Mouse (Mus musculus) megakaryocyte, embryonic 14.5 days (primary cell): Measurements from ENCODE around the gene Olfr68. TPM values are rescaled to one million over a fixed set of nuclear protein-coding genes. Genes with fewer than 3 reads are reported as not detected.
A peak's percentile ranks its signal among the peaks of the same experiment; 100 is the strongest.
"Not testable (repeated sequence)": the region's sequence is repeated elsewhere in the genome, so short reads cannot be mapped to it uniquely, and the experiment has no call there.

Source experiments
- H3K27me3 ChIP-seq: replicated peaks from 2 replicates; pipeline ENCODE3; 2012; ENCODE audit warnings: inconsistent platforms
- H3K36me3 ChIP-seq: replicated peaks from 2 replicates; pipeline ENCODE3; 2012; ENCODE audit warnings: low read length, inconsistent platforms, mixed read lengths
- H3K4me1 ChIP-seq: 2 replicates; pipeline ENCODE4 v1.6.1; 2012; ENCODE audit warnings: inconsistent platforms
- H3K4me3 ChIP-seq: replicated peaks from 2 replicates; pipeline ENCODE3; 2012; ENCODE audit warnings: moderate library complexity, mild to moderate bottlenecking, inconsistent platforms
- H3K9me3 ChIP-seq: 2 replicates; pipeline ENCODE4 v1.6.1; 2012; ENCODE audit warnings: inconsistent platforms
- FLI1 ChIP-seq: IDR thresholded peaks from 2 replicates; pipeline ENCODE4 v1.6.1; 2012; ENCODE audit warnings: low read length, inconsistent platforms, mixed read lengths
- GATA1 ChIP-seq: IDR thresholded peaks from 3 replicates; pipeline ENCODE4 v1.6.1; 2012; ENCODE audit warnings: mixed read lengths, low read length, inconsistent platforms, borderline replicate concordance
- polyA plus RNA-seq: library from polyadenylated mRNA; stranded (reverse); fragments of >175 nt; gene quantifications from 2 replicates; pipeline ENCODE4 v1.2.3, GENCODE M21; 2012; ENCODE audit warnings: low replicate concordance; ENCODE audit not compliant: insufficient read depth

Gene Olfr68
- polyA plus RNA-seq, 1 experiment, result not detected

- TF ChIP-seq GATA1 (no peak), FLI1 (no peak)
- Histone ChIP-seq H3K4me1 (peaks cover 45% of the 10 kb centered on the region), H3K9me3 (no peaks in the 10 kb centered on the region), H3K36me3 (no peaks in the 10 kb centered on the region), H3K27me3 (no peaks in the 10 kb centered on the region), H3K4me3 (no peak overlapping the region)
Measured at GRCm38 (mm10) chr7:103811223-103811845, 31.8 kb upstream of the Olfr68 start.

GRCm38 (mm10) chr7:103810746-103811145 lies 31.2 kb upstream of the Olfr68 start:
- no peaks in the 10 kb centered on the region for H3K9me3 ChIP-seq
- no peak for TF ChIP-seq FLI1
- no peak for TF ChIP-seq GATA1
- peaks cover 45% of the 10 kb centered on the region for H3K4me1 ChIP-seq
- H3K36me3 ChIP-seq, result no peaks in the 10 kb centered on the region
- H3K27me3 ChIP-seq, result no peaks in the 10 kb centered on the region
- H3K4me3 ChIP-seq, result no peak overlapping the region

- peaks cover 45% of the 10 kb centered on the region for H3K4me1 ChIP-seq
- no peak overlapping the region for H3K4me3 ChIP-seq
Measured at GRCm38 (mm10) chr7:103810296-103810695, 30.8 kb upstream of the Olfr68 start.

GRCm38 (mm10) chr7:103809801-103810155 lies 30.3 kb upstream of the Olfr68 start:
- Histone ChIP-seq H3K27me3 (no peaks in the 10 kb centered on the region), H3K36me3 (no peaks in the 10 kb centered on the region), H3K4me1 (peaks cover 41% of the 10 kb centered on the region), H3K4me3 (peak overlapping the region; percentile 40), H3K9me3 (no peaks in the 10 kb centered on the region)
- TF ChIP-seq GATA1 (no peak), FLI1 (no peak)

More at GRCm38 (mm10) chr7:103810296-103810695, 30.8 kb upstream of the Olfr68 start:
- no peaks in the 10 kb centered on the region for H3K36me3 ChIP-seq
- no peaks in the 10 kb centered on the region for H3K9me3 ChIP-seq
- no peaks in the 10 kb centered on the region for H3K27me3 ChIP-seq
- TF ChIP-seq GATA1, result no peak
- TF ChIP-seq FLI1, result no peak

GRCm38 (mm10) chr7:103808971-103809800 lies 29.7 kb upstream of the Olfr68 start:
- Histone ChIP-seq H3K4me3 (no peak overlapping the region), H3K9me3 (no peaks in the 10 kb centered on the region), H3K4me1 (peaks cover 41% of the 10 kb centered on the region), H3K27me3 (no peaks in the 10 kb centered on the region), H3K36me3 (no peaks in the 10 kb centered on the region)
- TF ChIP-seq GATA1, result no peak
- no peak for TF ChIP-seq FLI1

GRCm38 (mm10) chr7:103808120-103808519 lies 28.6 kb upstream of the Olfr68 start:
- H3K27me3 ChIP-seq, H3K4me3 ChIP-seq: not testable (repeated sequence)
- peaks cover 37% of the 10 kb centered on the region for H3K4me1 ChIP-seq

GRCm38 (mm10) chr7:103806856-103807255 lies 27.4 kb upstream of the Olfr68 start:
- Histone ChIP-seq H3K9me3 (no peaks in the 10 kb centered on the region), H3K27me3 (no peaks in the 10 kb centered on the region), H3K36me3 (no peaks in the 10 kb centered on the region), H3K4me1 (peaks cover 30% of the 10 kb centered on the region), H3K4me3 (no peak overlapping the region)
- TF ChIP-seq FLI1, result no peak

More at GRCm38 (mm10) chr7:103808120-103808519, 28.6 kb upstream of the Olfr68 start:
- H3K9me3 ChIP-seq, H3K36me3 ChIP-seq: not testable (repeated sequence)

- Histone ChIP-seq H3K9me3 (no peaks in the 10 kb centered on the region), H3K4me3 (no peak overlapping the region), H3K36me3 (peaks cover 2% of the 10 kb centered on the region), H3K27me3 (no peaks in the 10 kb centered on the region), H3K4me1 (peaks cover 8% of the 10 kb centered on the region)
- TF ChIP-seq FLI1, result no peak
- no peak for TF ChIP-seq GATA1
Measured at GRCm38 (mm10) chr7:103792669-103793388, 13.3 kb upstream of the Olfr68 start.

GRCm38 (mm10) chr7:103791721-103792120 lies 12.2 kb upstream of the Olfr68 start, which contains the start of gene Olfr67:
Gene Olfr67, minus strand, starts transcription at chr7:103791821.
- Histone ChIP-seq H3K36me3 (peaks cover 2% of the 10 kb centered on the region), H3K9me3 (no peaks in the 10 kb centered on the region), H3K27me3 (no peaks in the 10 kb centered on the region), H3K4me3 (no peak within 1 kb of the TSS), H3K4me1 (peaks cover 11% of the 10 kb centered on the region)
- TF ChIP-seq FLI1 (no peak), GATA1 (no peak)

- not testable (repeated sequence) for H3K4me1 ChIP-seq, H3K4me3 ChIP-seq, H3K9me3 ChIP-seq, H3K36me3 ChIP-seq, H3K27me3 ChIP-seq
Measured at GRCm38 (mm10) chr7:103777652-103778051, 1.8 kb downstream of the Olfr68 start.
